Mouse (Mus musculus) megakaryocyte, embryonic 14.5 days (primary cell): Measurements from ENCODE around the gene Nrip1.

Experiments
- FLI1 ChIP-seq: IDR thresholded peaks from 2 replicates; pipeline ENCODE4 v1.6.1; 2012; ENCODE audit warnings: low read length, inconsistent platforms, mixed read lengths
- GATA1 ChIP-seq: IDR thresholded peaks from 3 replicates; pipeline ENCODE4 v1.6.1; 2012; ENCODE audit warnings: mixed read lengths, low read length, inconsistent platforms, borderline replicate concordance

DNA sequence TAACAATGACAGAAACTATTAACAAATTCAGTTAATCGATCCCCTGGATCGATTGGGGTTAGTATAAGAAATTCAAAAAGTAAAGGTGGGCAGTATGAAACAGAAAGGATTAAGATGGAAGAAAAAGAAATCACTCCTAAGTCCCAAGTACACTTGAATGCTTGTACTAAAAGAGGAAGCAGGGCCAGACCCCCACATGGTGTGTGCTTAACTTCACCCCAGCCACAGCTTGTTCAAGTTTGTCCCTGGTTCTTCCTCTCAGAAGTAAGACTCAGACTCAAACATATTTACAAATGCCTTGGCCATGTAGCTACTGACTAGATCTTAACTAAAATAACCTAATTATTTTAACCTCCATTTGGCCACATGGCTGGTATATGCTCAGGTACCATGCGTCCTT, 10.0 kb downstream of the Nrip1 start:
- TF ChIP-seq GATA1 (no peak), FLI1 (no peak)
